Mouse (Mus musculus) hindbrain, embryonic 11.5 days (tissue): ENCODE measurements around the gene Zcchc7. TPM values are rescaled to one million over a fixed set of nuclear protein-coding genes. Genes with fewer than 3 reads are reported as not detected.

ENCODE experiments used
- ATAC-seq: fragments of 200-750 bp; cut with Nextera tagmentation; 2 replicates; pipeline ENCODE4 v1.8.0; 2017; ENCODE audit warnings: mild to moderate bottlenecking, moderate TSS enrichment, moderate library complexity; ENCODE audit not compliant: low FRiP score
- DNase-seq: peaks from one replicate; pipeline ENCODE4 v3.0.0-alpha.2; 2015; ENCODE audit warnings: low spot score
- H3K27ac ChIP-seq: fragments of 300-500 bp; sonication (generic); 2 replicates; pipeline ENCODE4 v1.5.1; 2014; ENCODE audit warnings: mild to moderate bottlenecking, low read depth, low read length
- H3K27me3 ChIP-seq: fragments of 300-500 bp; sonication (generic); 2 replicates; pipeline ENCODE4 v1.6.1; 2014; ENCODE audit warnings: mild to moderate bottlenecking, low read length, moderate library complexity, mixed read lengths; ENCODE audit not compliant: control insufficient read depth, insufficient read depth
- H3K36me3 ChIP-seq: fragments of 300-500 bp; sonication (generic); 2 replicates; pipeline ENCODE4 v1.6.1; 2014; ENCODE audit warnings: mild to moderate bottlenecking, low read length, moderate library complexity, mixed read lengths; ENCODE audit not compliant: control insufficient read depth, insufficient read depth
- H3K4me1 ChIP-seq: fragments of 300-500 bp; sonication (generic); replicated peaks from 2 replicates; pipeline ENCODE4 v1.6.1; 2014; ENCODE audit warnings: low read length, mixed read lengths; ENCODE audit not compliant: control insufficient read depth, insufficient read depth
- H3K4me2 ChIP-seq: fragments of 300-500 bp; sonication (generic); replicated peaks from 2 replicates; pipeline ENCODE4 v1.6.1; 2014; ENCODE audit warnings: mild to moderate bottlenecking, low read depth, low read length
- H3K4me3 ChIP-seq: fragments of 300-500 bp; sonication (generic); 2 replicates; pipeline ENCODE4 v1.5.1; 2014; ENCODE audit warnings: low read depth, low read length
- H3K9ac ChIP-seq: fragments of 300-500 bp; sonication (generic); 2 replicates; pipeline ENCODE4 v1.6.1; 2014; ENCODE audit warnings: low read depth, low read length
- H3K9me3 ChIP-seq: fragments of 300-500 bp; sonication (generic); 2 replicates; pipeline ENCODE4 v1.6.1; 2016; ENCODE audit warnings: low read length; ENCODE audit not compliant: control insufficient read depth
- WGBS: fragments of 180-500 bp; shearing (Covaris S2); extraction: QIAGEN DNeasy Blood & Tissue Kit; methylation state at CpG from one replicate; pipeline ENCODE4 v1.1.7; 2014; 5-methylcytosine and 5-hydroxymethylcytosine counted together
- polyA plus RNA-seq: library from polyadenylated mRNA; unstranded; fragments of >200 nt; fragmentation: Nextera tagmentation; extraction: Ambion mirVana; gene quantifications from 2 replicates; pipeline ENCODE4 v1.2.1, GENCODE M21; 2014

The Zcchc7 gene
- polyA plus RNA-seq, 1 experiment from 2014 or later = 31.3 TPM

DNA sequence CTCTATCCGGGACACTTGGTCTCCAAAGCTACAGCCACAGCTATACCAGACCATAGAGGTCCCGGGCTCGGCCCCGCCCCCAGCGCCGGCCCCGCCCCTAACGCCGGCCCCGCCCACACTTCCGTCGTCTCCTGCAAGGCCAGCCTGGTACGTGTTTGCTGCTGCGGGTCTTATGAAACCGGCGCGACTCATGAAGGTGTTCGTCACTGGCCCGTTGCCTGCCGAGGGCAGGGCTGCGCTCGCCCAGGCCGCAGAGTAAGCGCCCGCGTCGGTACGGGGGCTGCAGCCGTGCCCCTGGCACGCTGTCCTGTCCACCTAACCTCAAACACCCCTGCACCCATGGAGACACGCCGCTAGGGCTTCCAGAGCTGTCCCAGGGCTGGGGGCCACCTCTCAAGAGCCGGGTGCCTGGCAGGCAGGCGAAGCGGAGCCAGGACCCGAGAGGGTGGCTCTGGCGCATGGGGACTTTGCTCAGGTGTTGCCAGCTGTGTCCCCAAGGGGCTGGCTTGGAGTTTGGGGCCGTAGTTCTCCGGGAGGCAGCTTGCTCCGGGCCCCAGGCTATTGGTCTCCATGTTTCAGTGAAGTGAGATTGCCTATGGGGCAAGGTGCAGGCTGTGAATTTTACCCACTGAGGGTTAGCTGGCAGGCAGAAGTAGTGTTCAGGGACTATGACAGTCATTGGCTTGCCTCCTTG is 225.8 kb downstream of the Zcchc7 start, which contains the start of gene Grhpr:
TSS of gene Grhpr (plus strand) at position 116 of the 694 bp plus-strand sequence.
- H3K27ac ChIP-seq = peak within 1 kb of the TSS; percentile 58; the same call in 1 of the 2 replicates
- H3K4me1 ChIP-seq = peaks cover 2% of the 10 kb centered on the region; the same call in 1 of the 2 replicates
- peak within 1 kb of the TSS; percentile 74 for H3K9ac ChIP-seq
- H3K36me3 ChIP-seq = no peaks in the 10 kb centered on the region
- H3K27me3 ChIP-seq = no peaks in the 10 kb centered on the region
- peak; percentile 91 for DNase-seq
- H3K4me3 ChIP-seq = peak within 1 kb of the TSS; percentile 63
- peak; percentile 92 for ATAC-seq
- H3K9me3 ChIP-seq = no peaks in the 10 kb centered on the region
- H3K4me2 ChIP-seq = peak within 1 kb of the TSS; percentile 94
- 0% methylated on average over 32 of the region's 40 CpGs for WGBS

Other genes with a start within 250 kb of the Zcchc7 start
- 3.3 and 4.8 TPM in 2 replicates for gene Pax5, start 45.4 kb upstream of the Zcchc7 start, polyA plus RNA-seq
- gene Grhpr, start 225.5 kb downstream of the Zcchc7 start, polyA plus RNA-seq = 39.0 and 46.9 TPM in 2 replicates